ENCODE assay signal across 19 mouse cellular contexts in the genomic region with DNA sequence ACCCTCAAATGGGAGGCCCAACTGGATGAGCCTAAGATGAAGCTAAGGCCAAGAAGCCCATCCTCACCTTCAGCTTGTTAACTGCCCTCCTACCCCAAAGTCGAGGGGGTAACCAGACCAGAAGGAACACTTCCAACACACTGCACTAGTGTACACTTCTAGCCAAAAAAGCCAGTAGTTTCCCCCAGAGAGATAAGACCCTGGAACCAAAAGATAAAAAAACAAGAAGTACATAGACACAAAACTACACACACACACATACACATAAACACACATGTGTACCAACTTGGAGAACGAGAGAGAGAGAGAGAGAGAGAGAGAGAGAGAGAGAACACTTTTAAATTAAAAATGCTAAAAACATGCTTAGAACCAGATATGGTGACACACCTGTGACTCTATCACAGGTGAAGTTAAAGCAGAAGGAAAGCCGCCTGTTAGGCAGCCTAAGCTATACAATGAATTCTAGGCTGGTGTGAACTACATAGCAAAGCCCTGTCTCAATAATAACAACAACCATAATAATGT.
"Had no signal": no experiment of that assay in that cellular context is flagged by ENCODE, and none has a peak within 500 bp of the region (broad histone marks: within the 10 kb centered on the region; RNA-seq: fewer than 3 reads in every experiment).

No protein-coding gene starts in this region.

- H3K27ac ChIP-seq: midbrain, embryonic 10.5 days; midbrain, embryonic 12.5 days; neural tube, embryonic 13.5 days; neural tube, embryonic 15.5 days had no signal

- DNase-seq: lung, adult 18-20 months; lung, embryonic 14.5 days; lung, postnatal 10 days; lung, postnatal 4 days; midbrain, embryonic 14.5 days; retina, postnatal 1 day; right cerebral cortex, adult 18-20 months; right cerebral cortex, postnatal 25 days; right cerebral cortex, postnatal 4 days; spleen, adult 18-20 months; thymus, adult 18-20 months; thymus, postnatal 14 days; thymus, postnatal 36 days had no signal

- ATAC-seq: midbrain, embryonic 16.5 days had no signal

- H3K4me3 ChIP-seq: midbrain, embryonic 10.5 days; midbrain, embryonic 12.5 days; myocyte; neural tube, embryonic 13.5 days; neural tube, embryonic 15.5 days had no signal

- H3K9ac ChIP-seq: lung, embryonic 14.5 days; midbrain, embryonic 12.5 days; neural tube, embryonic 13.5 days; neural tube, embryonic 15.5 days had no signal

- H3K9me3 ChIP-seq: neural tube, embryonic 13.5 days; neural tube, embryonic 15.5 days had no signal

- H3K36me3 ChIP-seq: midbrain, embryonic 10.5 days; midbrain, embryonic 12.5 days; neural tube, embryonic 13.5 days; neural tube, embryonic 15.5 days had no signal

- H3K4me2 ChIP-seq: lung, embryonic 14.5 days; midbrain, embryonic 12.5 days; neural tube, embryonic 15.5 days had no signal
